1 mouse cellular context compared by ENCODE assay signal in genomic region chr3:96300706-96301529, GRCm38 (mm10).
A peak's percentile ranks its signal among the peaks of the same experiment; 100 is the strongest.
TF ChIP-seq lines count a peak whose summit lies in the region.

No protein-coding gene starts in this region.

TF ChIP-seq in CH12.LX, 34 proteins besides CTCF, POLR2A, EP300 and RAD21 (continued from another document):
- TF ChIP-seq ZKSCAN1 (IDR thresholded peaks at IDR 0.05; ENCODE audit: borderline replicate concordance, low read depth, low read length): no peak
- peak; percentile 99 for TF ChIP-seq MAFK (IDR thresholded peaks at IDR 0.05; ENCODE audit: insufficient replicate concordance, low read length)
- TF ChIP-seq ZMIZ1 (IDR thresholded peaks at IDR 0.05; ENCODE audit: low read depth, low read length): 0 out of 2 replicates have a peak, but pooled peaks have one; percentile 44
- peak; percentile 31 for TF ChIP-seq BHLHE40 (IDR thresholded peaks at IDR 0.05; ENCODE audit: low read depth, low read length)
- TF ChIP-seq CHD1 (IDR thresholded peaks at IDR 0.05; ENCODE audit: low read depth, low read length): peak; percentile 79; the same call in 1 of the 2 replicates
- no peak for TF ChIP-seq GABPA (IDR thresholded peaks at IDR 0.05; ENCODE audit: insufficient replicate concordance, low read depth, low read length)
- TF ChIP-seq MAX (IDR thresholded peaks at IDR 0.05; ENCODE audit: low read length): peak; percentile 47; the same call in 1 of the 2 replicates
- TF ChIP-seq RCOR1 (conservative IDR thresholded peaks at IDR 0.05; ENCODE audit: low read depth, low read length): peak; percentile 65; the same call in 1 of the 2 replicates
- no peak; the same call in 1 of the 2 replicates for TF ChIP-seq JUN (IDR thresholded peaks at IDR 0.05; ENCODE audit: insufficient read depth, low read depth, low read length)
- peak; percentile 64 for TF ChIP-seq MXI1 (IDR thresholded peaks at IDR 0.05; ENCODE audit: low read depth, low read length)
- 0 out of 2 replicates have a peak, but pooled peaks have one; percentile 56 for TF ChIP-seq MAZ (IDR thresholded peaks at IDR 0.05; ENCODE audit: low read depth, low read length)
- TF ChIP-seq ELF1 (IDR thresholded peaks at IDR 0.05; ENCODE audit: low read depth, low read length): peak; percentile 61
- TF ChIP-seq TBP (conservative IDR thresholded peaks at IDR 0.05; ENCODE audit: low read depth, low read length): 0 out of 2 replicates have a peak, but pooled peaks have one; percentile 23
- no peak for TF ChIP-seq PAX5 (IDR thresholded peaks at IDR 0.05; ENCODE audit: low read length)
- peak; percentile 40 for TF ChIP-seq CHD2 (IDR thresholded peaks at IDR 0.05; ENCODE audit: low read length)
- peak; percentile 39; the same call in 1 of the 2 replicates for TF ChIP-seq MEF2A (IDR thresholded peaks at IDR 0.05; ENCODE audit: borderline replicate concordance, low read depth, low read length)
- no peak for TF ChIP-seq ZC3H11A (IDR thresholded peaks at IDR 0.05; ENCODE audit: low read depth, low read length)
- peak; percentile 87 for TF ChIP-seq IRF4 (IDR thresholded peaks at IDR 0.05; ENCODE audit: low read depth, low read length)
- TF ChIP-seq SIN3A (IDR thresholded peaks at IDR 0.05; ENCODE audit: low read length): peak; percentile 46; the same call in 1 of the 2 replicates
TF ChIP-seq in CH12.LX: peak in this region for 18.
